Mouse (Mus musculus): Measurements from ENCODE around the gene Casq2. TPM values are rescaled to one million over a fixed set of nuclear protein-coding genes. Genes with fewer than 3 reads are reported as not detected.

Gene Casq2
- total RNA-seq, 4 experiments from 2014 or later = 0.86 to 2.8 (median 1.0) TPM

DNA sequence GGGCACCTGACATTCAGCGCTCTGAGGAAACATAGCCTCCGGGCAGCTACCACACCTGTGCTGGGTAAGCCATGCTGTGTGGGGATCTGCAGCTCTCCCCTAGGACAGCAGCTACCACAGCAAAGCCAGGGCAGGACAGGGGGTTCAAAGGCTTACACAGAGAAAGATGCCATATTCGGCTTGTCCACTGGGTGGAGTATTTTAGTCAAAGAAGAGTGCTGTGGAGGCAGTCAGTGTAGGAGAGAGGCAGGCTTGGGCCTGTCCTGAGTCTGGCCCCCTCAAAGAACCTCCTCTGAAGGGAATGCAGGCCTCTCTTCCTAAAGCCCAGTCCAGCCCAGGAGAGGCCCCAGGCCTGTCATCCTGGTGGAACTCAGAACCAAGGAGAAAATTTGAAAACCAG is 4.4 kb upstream of the Casq2 start:
- peak; percentile 39 to 77 for DNase-seq (ENCODE audit: low spot score in 2 of 2)

DNA sequence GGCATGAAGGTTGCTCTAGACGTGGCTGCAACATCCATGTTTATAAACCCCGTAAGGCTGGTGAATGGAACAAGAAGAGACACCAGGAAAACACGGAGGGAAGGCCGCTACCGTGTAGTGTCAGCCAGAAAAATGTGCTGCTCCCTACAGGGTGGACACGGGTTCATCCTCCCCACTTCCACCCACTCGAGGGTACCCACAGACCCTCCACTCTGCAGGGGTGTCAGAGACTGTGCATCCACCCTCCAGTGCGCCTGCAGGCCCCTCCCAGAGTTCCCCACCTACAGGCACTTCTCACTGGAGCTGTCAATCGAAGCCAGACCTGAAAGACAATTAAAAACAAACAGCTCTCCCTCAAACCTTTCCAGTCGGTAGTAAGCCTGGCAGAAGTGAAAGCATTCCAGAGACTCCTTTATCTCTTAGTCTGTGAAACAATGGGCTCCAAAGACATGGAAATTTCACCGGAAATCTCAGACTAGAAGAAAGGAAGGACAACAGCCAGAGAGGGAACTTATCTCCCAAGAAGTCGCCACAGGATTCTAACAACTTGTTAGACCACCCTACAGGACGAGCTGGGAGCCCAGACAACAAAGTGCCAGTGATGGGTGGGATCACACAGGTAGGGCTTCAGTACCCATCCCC is 2.5 kb upstream of the Casq2 start:
- no peak for DNase-seq (ENCODE audit: low spot score in 2 of 2)

DNA sequence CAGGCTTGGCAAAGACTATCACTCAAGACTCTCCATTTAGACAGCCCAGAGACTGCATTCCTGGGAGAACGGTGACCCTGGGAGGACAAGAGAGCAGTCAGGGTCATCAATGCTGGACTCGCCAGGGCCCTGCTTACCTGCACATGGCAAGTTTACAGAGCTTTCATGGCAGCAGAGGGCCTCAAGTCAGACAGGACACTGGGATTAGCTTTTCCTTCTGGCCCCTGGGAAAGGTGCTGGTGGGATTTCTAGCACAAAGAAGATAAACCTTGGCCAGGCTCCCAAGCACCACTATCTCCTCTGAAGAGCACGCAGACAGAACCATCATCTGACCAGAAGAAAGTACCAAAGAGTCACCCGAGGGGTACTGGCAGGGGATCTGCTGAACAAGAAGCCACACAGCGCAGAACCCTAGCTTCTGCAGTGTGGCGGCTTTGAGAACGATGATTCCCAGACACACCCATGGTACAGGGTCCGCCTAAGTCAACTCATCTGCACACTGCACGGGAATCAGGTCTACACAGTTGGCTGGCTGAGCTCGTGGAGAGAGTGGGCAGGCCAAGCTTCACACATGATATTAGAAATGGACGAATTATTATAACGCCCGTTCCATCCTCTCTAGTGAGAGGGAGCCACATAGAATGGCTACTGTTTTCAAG is 1.3 kb upstream of the Casq2 start:
- DNase-seq (ENCODE audit: low spot score in 2 of 2) = no peak

DNA sequence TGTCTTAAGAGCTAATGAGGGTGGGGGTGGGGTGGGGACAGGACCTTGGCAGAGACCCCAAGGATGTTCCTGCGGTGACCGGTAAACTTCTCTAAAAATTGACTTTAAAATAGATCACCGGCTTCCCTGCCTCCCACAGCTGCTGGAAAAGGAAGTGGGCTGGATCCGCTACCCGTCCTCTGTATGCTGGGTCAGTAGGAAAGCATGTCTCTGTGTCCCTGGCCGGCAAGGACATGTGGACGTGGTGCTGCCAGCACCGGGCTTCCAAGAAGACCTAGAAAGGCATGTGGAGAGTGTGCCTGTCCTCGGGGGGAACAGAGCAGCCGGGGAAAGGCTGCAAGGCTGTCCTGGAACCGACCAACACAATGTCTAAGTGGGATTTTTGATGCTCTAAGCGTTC is 496 bp upstream of the Casq2 start:
- no peak for DNase-seq (ENCODE audit: low spot score in 2 of 2)

DNA sequence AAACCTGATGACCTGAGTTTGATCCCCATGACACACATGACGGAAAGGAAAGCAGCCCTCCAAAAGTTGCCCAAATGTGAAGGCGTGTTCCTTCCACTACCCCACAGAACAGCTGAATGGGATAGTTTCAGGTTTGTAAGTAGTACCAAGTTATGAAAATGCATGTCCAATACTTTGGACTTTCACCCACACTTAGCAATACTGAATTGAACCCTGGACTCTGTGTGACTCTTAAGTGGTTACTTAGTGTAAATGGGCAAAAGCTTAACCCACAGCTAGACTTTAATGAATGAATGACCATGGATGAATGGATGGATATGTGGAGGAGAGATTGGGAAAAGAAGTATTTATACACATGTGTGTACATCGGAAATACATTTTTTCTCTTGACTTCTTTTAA is 8.6 kb downstream of the Casq2 start:
- DNase-seq (ENCODE audit: low spot score in 2 of 2) = no peak

DNA sequence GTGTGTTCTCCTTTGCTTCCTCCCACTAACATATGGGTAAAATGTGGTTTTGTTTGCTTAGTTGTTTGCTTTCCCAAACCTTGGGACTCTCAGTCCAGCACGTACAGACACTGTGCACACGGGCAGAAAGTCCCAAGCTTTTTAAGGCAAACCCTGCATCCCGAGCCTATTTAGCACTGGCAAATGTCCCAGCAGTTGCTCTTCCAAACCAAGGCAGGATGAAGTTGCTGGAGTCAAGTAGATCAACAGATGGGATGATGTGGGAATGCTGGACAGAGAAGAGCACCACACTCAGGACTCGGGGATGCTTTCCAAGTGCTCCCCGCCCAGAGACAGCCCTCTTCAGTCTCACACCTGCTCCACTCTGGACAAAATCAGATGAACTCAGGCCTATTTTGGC is 9.2 kb downstream of the Casq2 start:
- no peak for DNase-seq (ENCODE audit: low spot score in 2 of 2)

DNA sequence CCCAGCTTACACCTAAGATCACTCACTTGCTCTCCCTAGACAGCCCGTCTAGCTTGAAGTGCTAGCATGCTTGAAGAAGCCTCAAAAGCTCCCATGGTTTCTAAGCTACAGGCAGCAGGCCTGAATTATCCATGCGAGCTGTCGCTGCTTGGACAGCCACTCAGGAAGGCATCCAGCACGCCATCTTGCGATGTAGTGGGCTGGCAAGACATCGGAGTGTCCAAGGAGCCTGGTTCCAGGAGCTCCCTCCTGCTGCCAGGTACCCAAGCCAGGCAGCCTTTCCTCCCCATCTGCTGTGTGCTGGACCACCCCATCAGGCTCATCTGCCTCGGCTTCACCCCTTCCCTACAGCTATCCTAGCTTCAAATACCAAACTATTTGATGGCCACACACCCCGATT is 10.2 kb downstream of the Casq2 start:
- DNase-seq (ENCODE audit: low spot score in 2 of 2) = no peak

DNA sequence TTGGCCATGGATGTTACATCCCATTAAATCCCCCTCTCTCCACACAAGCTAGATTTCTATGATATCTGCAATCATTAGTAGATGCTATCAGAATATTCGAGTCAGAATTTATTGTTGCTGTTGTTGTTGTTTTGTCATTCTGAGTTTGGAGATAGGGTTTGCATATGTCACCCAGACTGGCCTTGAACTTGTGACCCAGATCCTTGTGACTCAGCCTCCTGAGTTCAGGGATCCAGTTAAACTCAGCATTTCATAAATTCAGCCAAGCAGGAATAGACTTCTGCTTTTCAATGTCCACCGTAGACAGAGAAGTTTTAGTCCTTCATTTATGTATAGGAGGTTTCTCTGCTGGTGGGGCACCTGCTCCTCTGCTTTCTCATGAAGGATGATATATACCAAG is 10.8 kb downstream of the Casq2 start:
- DNase-seq (ENCODE audit: low spot score in 2 of 2) = no peak

DNA sequence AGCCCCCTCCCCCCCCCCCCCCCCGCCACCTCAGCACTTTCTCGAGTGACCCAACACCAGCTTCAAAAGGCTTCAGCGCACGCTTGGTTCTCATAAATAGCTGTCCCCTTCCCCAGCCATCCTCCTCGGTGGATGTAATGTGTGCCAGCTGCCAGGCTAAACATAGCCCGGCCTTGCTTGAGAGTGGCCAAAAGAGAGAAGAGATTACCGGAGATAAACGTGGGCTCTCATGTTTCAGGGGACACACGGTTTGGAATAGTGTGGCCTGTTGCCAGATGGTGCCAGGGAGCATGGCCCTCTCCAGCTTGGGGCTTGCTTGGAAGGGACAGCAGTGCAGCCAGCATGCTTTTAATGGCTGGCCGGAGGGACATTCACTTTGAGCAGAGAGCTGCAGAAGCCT is 13.0 kb downstream of the Casq2 start:
- no peak for DNase-seq (ENCODE audit: low spot score in 2 of 2)

DNA sequence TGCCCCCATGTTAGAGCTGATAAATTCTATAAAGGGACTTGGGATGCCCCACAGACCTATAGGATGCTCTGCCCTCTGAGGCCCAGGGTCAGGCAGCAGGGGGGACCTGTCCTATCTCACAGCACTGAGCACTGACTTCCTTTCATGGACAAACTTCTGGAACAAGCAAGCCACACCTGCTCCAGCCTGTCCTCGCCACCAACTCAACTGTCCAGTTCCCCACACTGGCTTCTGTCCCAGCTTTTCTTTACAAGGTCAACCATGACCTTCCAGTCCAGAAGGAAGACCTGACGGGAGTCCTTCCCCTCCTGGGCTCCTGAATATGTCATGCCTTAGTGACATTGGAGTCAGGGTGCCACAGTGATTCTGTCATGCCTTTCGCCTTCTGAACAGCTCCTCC is 13.6 kb downstream of the Casq2 start:
- no peak for DNase-seq (ENCODE audit: low spot score in 2 of 2)

DNA sequence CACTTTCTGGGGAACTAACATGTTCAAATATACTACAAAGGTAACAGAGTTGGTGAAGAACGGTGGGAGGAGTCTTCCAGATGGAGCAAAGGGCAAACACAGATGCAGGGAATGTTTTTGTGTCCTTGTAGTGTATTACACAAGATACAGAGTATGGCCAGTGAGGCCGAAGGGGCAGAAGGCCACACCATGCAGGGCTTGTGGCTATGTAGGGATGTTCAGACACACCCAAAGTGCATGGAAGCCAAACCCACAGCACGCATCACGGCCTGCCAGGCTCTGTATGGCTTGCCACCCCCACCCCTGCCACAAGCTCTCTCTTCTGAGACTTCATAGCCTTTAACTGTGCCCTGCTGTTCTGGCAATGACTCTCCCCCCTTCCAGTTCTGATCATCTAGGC is 15.2 kb downstream of the Casq2 start:
- no peak for DNase-seq (ENCODE audit: low spot score in 2 of 2)

DNA sequence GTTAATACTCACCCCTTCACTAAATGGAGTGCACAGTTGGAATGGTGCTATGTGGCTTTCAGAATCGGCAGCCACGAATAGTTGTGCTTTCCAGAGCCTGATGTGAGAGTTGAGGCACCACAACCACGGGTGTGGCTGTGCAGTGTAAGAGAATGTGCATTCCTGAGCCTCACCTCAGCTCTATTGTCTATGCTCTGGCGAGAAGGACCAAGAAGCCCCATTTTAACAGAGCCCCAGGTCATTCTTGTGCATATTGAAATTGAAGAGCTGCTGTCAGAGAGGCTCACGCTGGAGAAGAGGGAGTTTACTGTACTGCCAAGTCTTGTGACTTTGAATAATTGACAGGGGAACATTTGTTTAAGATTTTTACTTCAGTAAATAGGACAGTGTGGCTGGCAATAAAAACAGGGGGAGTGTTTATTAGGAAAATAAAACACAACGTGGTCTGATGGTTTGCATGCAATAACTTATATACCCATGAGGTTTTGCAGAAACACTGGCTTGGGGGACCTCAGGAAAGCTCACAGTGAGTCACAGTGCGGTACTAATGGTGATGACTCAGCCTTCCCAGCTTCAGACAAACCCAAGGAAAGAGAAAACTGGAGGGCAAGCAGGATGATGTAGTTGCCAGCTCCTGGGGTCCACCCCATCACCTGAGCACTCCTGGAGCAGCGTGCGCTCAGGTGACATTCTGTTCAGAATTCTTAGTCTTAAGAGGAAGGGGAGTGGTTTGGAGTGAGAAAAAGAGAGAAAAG is 17.8 kb downstream of the Casq2 start:
- DNase-seq (ENCODE audit: low spot score in 2 of 2) = no peak

DNA sequence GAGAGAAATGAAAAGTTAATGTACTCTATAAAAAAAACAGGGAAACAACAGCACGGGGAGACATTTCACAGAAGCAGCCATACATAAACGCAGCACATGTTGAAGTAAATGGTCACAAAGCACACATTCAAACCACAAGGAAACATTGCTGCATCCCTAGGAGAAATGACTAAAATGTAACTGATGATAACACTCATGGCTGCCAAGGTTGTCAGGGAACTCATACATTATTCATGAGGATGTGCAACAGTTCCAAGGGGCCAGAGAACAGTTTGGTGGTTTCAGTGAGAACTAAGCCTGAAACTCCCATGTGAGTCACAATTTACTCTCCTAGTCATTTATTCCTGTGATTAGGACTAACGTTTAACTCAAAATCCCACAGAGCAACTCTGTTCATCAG is 22.0 kb downstream of the Casq2 start:
- no peak for DNase-seq (ENCODE audit: low spot score in 2 of 2)

DNA sequence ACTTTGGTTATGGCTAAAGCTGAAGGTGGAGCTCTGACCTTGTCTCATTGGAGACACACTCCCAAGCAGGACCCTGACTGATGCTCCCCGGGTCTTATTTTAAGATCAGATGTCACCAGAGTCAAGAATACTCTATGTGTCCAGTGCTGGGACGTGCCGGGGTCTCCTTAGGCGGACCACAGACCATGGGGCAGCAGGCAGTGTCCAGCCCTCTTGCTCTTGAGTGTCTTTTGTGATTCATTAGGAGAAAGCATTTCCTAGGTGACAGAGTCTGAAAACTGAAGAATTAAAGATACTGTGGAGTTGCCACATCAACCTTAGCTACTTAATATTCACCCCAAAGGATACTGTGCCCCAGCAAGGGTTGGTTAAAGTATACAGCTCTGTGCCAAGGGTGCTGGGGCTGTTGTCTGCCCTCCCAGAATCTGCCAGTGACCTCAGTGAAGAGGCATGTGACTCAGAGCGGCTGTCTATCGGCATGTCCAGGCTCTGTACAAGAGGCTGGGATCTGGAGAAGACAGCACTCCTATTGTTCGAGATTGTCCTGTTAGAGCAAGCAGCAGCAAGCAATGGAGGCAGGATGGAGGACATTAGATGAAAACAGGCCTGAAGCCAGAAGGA is 25.9 kb downstream of the Casq2 start:
- no peak for DNase-seq (ENCODE audit: low spot score in 2 of 2)

DNA sequence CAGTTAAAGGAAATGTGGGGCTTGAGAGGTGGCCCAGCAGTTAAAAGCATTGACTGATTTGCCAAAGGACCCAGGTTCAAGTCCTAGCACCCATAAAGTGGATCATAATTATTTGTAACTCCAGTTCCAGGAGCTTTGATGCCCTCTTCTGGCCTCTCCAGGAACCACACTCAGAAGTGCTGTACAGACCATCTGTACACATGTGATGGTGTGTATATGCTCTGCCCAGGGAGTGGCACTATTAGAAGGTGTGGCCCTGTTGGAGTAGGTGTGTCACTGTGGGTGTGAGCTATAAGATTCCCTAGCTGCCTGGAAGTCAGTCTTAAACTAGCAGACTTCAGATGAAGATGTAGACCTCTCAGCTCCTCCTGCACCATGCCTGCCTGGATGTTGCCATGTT is 34.7 kb downstream of the Casq2 start:
- no peak for DNase-seq (ENCODE audit: low spot score in 2 of 2)

DNA sequence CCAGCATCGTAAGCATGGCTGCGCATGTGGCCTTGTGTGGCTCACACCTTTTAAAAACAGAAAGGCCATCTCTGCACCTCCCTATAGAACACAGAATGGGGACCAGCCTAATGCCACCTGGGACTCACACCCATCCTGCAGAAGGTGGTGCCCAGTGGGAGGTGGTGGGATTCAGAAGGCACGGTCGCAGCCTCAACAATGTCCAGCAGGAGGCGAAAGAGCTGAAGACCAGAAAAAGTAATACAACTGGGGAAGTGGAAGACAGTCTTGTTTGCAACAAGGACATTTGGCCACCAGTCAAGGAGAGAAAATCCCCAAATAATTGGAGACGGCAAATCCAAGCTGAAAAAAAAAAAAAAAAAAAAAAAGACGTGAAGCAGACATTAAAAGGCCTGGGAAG is 35.8 kb downstream of the Casq2 start:
- DNase-seq (ENCODE audit: low spot score in 2 of 2) = no peak

DNA sequence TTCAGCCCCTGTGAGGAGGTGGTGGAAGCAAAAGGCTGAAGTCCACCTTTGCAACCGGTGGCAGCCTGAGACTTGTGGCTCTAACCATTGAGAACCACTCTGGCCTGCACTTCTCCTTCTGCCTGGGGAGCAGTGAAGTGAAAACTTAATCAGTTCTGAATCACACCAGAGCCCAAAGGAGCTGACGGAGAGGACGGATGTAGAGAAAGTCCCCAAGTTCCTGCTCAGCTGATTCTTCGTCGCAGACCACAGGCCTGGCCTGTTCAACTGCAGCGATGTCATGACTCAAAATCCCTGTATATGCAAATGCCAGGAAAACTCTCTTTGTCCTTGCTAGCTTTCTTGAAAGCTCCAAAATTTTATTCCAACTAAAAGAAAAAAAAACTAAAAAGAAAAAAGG is 37.4 kb downstream of the Casq2 start:
- DNase-seq (ENCODE audit: low spot score in 2 of 2) = no peak

DNA sequence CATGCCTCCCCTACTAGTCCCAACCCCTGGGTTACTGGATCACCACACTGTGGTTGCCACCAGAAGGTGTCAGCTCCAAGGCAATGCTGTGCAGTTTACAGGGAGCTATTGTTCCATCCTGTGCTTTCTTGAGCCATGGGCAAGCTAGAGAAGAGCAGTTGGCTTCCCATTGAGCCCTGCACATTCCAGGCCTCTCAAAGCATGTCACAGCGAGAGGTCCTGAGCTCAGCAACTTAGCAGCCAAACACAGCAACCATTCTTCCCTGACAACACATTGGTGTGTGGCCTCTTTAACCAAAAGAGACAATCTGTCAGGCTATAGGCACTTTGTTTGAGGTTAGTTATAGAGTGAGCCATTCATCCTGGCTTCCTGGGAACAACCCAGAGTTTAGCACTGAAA is 39.3 kb downstream of the Casq2 start:
- DNase-seq (ENCODE audit: low spot score in 2 of 2) = no peak

DNA sequence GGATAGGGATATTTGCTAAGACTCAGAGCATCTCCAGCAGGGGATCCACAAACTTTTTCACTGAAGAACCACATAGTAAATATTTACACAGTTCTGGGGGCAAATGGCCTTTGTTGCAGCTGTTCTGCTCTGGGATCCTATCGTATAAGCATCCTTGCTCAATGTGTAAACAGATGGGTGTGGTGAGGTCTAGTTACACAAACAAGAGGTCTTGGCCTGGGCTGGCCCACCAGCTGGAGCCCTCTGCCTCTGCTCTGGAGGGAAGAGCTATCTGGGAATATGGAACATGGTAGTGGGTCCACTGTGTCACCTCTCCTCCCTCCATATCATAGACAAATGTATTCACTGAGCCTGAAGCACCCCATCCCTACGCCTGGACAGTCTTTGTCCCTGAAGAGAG is 40.9 kb downstream of the Casq2 start:
- no peak for DNase-seq (ENCODE audit: low spot score in 2 of 2)

DNA sequence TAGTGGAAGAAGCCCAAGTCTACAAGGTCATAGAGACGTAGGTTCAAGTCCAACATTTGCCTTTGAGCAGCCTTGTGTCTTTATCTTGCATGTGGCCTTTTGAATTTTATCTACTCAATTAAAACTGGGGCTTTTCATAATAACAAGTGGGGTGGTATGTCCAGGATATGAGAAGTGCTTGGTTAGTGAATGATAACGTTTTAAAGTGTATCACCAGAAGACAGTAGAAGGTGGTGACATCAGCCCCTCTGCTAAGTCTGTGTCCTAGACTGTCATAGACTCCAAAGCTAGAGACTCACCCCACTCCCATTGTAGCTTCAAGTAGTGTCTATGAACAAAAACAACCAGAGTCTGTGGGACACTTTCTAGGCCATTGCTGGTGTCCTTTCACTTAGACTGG is 42.0 kb downstream of the Casq2 start:
- no peak for DNase-seq (ENCODE audit: low spot score in 2 of 2)

DNA sequence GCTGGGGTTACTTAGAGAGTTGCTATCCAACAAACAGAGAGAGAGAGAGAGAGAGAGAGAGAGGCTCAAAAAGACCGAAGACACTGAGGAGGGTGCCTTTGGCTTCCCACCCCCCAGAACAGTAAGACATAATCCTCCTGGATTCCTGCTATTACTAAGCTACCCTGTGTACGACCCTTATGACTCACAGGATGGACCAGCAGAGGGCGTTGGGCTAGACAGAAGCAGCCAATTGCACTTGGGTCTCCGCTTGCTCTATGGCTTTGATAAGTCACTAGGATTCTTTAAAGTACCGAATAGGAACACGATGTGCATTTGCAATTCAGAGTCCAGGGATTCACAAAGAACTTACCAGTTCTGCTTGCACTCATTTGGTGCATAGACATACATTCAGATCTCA is 44.3 kb downstream of the Casq2 start:
- no peak for DNase-seq (ENCODE audit: low spot score in 2 of 2)

DNA sequence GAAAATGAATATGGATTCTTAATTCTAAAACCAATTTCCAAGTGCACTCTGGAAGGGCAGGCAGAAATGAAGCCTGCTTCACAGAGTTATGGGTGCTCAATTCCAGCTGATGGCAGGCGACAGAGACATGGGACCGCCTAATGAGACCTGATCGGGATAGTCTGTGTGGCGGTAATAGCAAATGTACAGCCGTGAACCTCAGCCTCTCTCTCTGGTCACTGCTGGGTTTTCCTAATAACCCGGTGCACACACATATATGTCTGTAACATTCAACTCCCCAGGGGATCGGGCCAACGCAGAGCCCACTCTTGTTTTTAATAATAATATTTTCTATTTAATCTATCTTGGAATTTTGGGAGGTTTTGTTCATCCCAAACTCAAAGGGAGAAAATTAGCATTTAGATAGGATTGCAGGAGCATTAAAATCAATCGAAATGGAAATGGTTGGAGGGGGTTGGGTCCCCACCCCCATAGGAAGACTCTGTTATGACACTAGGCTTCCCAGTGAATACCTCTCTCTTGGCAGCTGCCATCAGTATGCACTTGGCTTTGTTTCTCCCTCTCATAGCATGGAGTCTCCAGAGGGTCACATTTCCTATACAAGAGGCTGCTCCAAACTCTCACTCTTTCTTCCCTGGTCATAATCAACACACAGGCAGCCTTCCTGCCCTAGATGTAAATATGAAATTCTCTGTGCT is 45.6 kb downstream of the Casq2 start:
- DNase-seq (ENCODE audit: low spot score in 2 of 2) = no peak
